Mouse (Mus musculus) large intestine, adult 2 months (tissue): ENCODE results near the gene Fnbp1. TPM values are rescaled to one million over a fixed set of nuclear protein-coding genes. Genes with fewer than 3 reads are reported as not detected.

ENCODE experiments used
- DNase-seq: peaks from one replicate; pipeline ENCODE4 v3.0.0-alpha.2; 2012; ENCODE audit warnings: low read depth, low spot score
- WGBS: fragments of 180-500 bp; shearing (Covaris S2); methylation state at CpG from one replicate; pipeline ENCODE4 v1.1.7; 2018; 5-methylcytosine and 5-hydroxymethylcytosine counted together
- polyA plus RNA-seq: library from polyadenylated mRNA; depleted of rRNA; stranded (reverse); fragments of >200 nt; gene quantifications from 2 replicates; pipeline ENCODE4 v1.2.3, GENCODE M21; 2012

Gene Fnbp1
- polyA plus RNA-seq, 1 experiment: 24.3 TPM

GRCm38 (mm10) chr2:31151892-31152812 is 10.3 kb upstream of the Fnbp1 start, which contains the start of gene Gpr107:
TSS of gene Gpr107 (plus strand) at chr2:31152316.
- peak; percentile 71 for DNase-seq

GRCm38 (mm10) chr2:31150762-31151161 is 9.0 kb upstream of the Fnbp1 start:
- DNase-seq: no peak

More at GRCm38 (mm10) chr2:31151892-31152812, 10.3 kb upstream of the Fnbp1 start, which contains the start of gene Gpr107:
- WGBS: under 1% methylated on average over 53 of the region's 53 CpGs

GRCm38 (mm10) chr2:31147054-31147453 is 5.2 kb upstream of the Fnbp1 start:
- 83% methylated on average over 7 of the region's 7 CpGs for WGBS
- no peak for DNase-seq

- 80% methylated on average over 1 of the region's 1 CpGs for WGBS
- no peak for DNase-seq
These were observed 3.1 kb upstream of the Fnbp1 start for GRCm38 (mm10) chr2:31144901-31145300.

- no peak for DNase-seq
- 76% methylated on average over 16 of the region's 16 CpGs for WGBS
These were observed 2.2 kb upstream of the Fnbp1 start for GRCm38 (mm10) chr2:31143768-31144695.

- no peak for DNase-seq
- 66% methylated on average over 6 of the region's 6 CpGs for WGBS
These were observed 1.5 kb upstream of the Fnbp1 start for GRCm38 (mm10) chr2:31143326-31143725.

GRCm38 (mm10) chr2:31142505-31142904 is 697 bp upstream of the Fnbp1 start:
- DNase-seq: no peak
- 36% methylated on average over 3 of the region's 3 CpGs for WGBS

GRCm38 (mm10) chr2:31141074-31141866 is 538 bp downstream of the Fnbp1 start:
- 1% methylated on average over 77 of the region's 78 CpGs for WGBS
- DNase-seq: no peak

- WGBS: 13% methylated on average over 10 of the region's 10 CpGs
- DNase-seq: no peak
These were observed 1.1 kb downstream of the Fnbp1 start for GRCm38 (mm10) chr2:31140772-31141073.

- DNase-seq: no peak
- 73% methylated on average over 12 of the region's 12 CpGs for WGBS
These were observed 1.6 kb downstream of the Fnbp1 start for GRCm38 (mm10) chr2:31139991-31140771.

- DNase-seq: no peak
- 88% methylated on average over 10 of the region's 10 CpGs for WGBS
These were observed 2.6 kb downstream of the Fnbp1 start for GRCm38 (mm10) chr2:31139174-31139632.

GRCm38 (mm10) chr2:31137018-31137590 is 4.7 kb downstream of the Fnbp1 start:
- WGBS: 74% methylated on average over 14 of the region's 14 CpGs
- DNase-seq: no peak

- 26% methylated on average over 13 of the region's 13 CpGs for WGBS
- DNase-seq: no peak
These were observed 5.5 kb downstream of the Fnbp1 start for GRCm38 (mm10) chr2:31136338-31136737.

GRCm38 (mm10) chr2:31135512-31135931 is 6.3 kb downstream of the Fnbp1 start:
- DNase-seq: no peak
- WGBS: 78% methylated on average over 13 of the region's 13 CpGs

- no peak for DNase-seq
- WGBS: 47% methylated on average over 4 of the region's 4 CpGs
These were observed 7.8 kb downstream of the Fnbp1 start for GRCm38 (mm10) chr2:31133981-31134380.

GRCm38 (mm10) chr2:31132682-31133081 is 9.1 kb downstream of the Fnbp1 start:
- no peak for DNase-seq
- 64% methylated on average over 8 of the region's 8 CpGs for WGBS

GRCm38 (mm10) chr2:31130815-31131299 is 11.0 kb downstream of the Fnbp1 start:
- WGBS: 54% methylated on average over 8 of the region's 8 CpGs
- no peak for DNase-seq
